Mouse (Mus musculus): ENCODE data around the gene Cib2. TPM values are rescaled to one million over a fixed set of nuclear protein-coding genes. Genes with fewer than 3 reads are reported as not detected.

Cib2 gene
- polyA plus RNA-seq, 1 experiment from 2014 or later: 19.2 TPM

DNA sequence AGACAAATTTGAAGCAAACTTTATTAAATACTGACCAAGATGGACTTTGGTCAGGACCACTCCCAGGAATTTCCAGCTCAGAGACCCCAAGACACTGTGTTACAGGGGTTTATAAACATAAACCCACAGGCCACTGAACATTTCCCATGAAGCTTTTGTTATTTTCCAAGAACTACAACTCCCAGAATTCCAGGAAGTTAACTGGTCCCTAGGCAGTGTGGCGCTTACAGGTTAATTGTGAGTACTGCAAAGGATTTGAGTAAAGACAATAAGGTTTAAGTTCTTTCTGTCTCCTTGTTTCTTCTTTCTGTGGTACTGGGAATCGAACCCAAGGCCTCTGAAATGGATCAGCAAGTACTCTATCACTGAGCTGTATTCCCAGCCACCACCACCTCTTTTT lies 8.7 kb upstream of the Cib2 start:
- Histone ChIP-seq H3K4me3 (replicated peaks; ENCODE audit: low read depth, low read length) (no peak overlapping the region), H3K9me3 (replicated peaks; ENCODE audit: low read length) (no peaks in the 10 kb centered on the region), H3K27me3 (ENCODE audit: insufficient read depth, low read length) (no peaks in the 10 kb centered on the region), H3K36me3 (ENCODE audit: insufficient read depth, low read length) (no peaks in the 10 kb centered on the region), H3K27ac (no peak overlapping the region), H3K4me1 (replicated peaks; ENCODE audit: insufficient read depth, low read length) (no peaks in the 10 kb centered on the region), H3K9ac (ENCODE audit: low read depth, low read length) (no peak overlapping the region), H3K4me2 (ENCODE audit: low read length) (no peak overlapping the region)
- peak; percentile 69 for DNase-seq (ENCODE audit: low spot score)
- no peak for ATAC-seq (replicated peaks; ENCODE audit: low FRiP score, low read depth)
- 45% methylated on average over 2 of the region's 2 CpGs for WGBS
- TF ChIP-seq CTCF (IDR thresholded peaks at IDR 0.05; ENCODE audit: low read depth): no peak

- TF ChIP-seq CTCF (IDR thresholded peaks at IDR 0.05; ENCODE audit: low read depth): no peak
- no peak overlapping the region for H3K4me2 ChIP-seq (ENCODE audit: low read length)
- H3K27ac ChIP-seq: no peak overlapping the region
- ATAC-seq (replicated peaks; ENCODE audit: low FRiP score, low read depth): no peak
- no peaks in the 10 kb centered on the region for H3K9me3 ChIP-seq (replicated peaks; ENCODE audit: low read length)
- 40% methylated on average over 4 of the region's 4 CpGs for WGBS
- H3K9ac ChIP-seq (ENCODE audit: low read depth, low read length): no peak overlapping the region
- no peaks in the 10 kb centered on the region for H3K4me1 ChIP-seq (replicated peaks; ENCODE audit: insufficient read depth, low read length)
- no peak overlapping the region for H3K4me3 ChIP-seq (replicated peaks; ENCODE audit: low read depth, low read length)
- H3K27me3 ChIP-seq (ENCODE audit: insufficient read depth, low read length): no peaks in the 10 kb centered on the region
- DNase-seq (ENCODE audit: low spot score): peak; percentile 12
- no peaks in the 10 kb centered on the region for H3K36me3 ChIP-seq (ENCODE audit: insufficient read depth, low read length)
These were observed 6.9 kb upstream of the Cib2 start for GRCm38 (mm10) chr9:54566958-54567357.

- no peak for ATAC-seq (replicated peaks; ENCODE audit: low FRiP score, low read depth)
- H3K9ac ChIP-seq (ENCODE audit: low read depth, low read length): no peak overlapping the region
- no peak overlapping the region for H3K27ac ChIP-seq
- 84% methylated on average over 8 of the region's 8 CpGs for WGBS
- TF ChIP-seq CTCF (IDR thresholded peaks at IDR 0.05; ENCODE audit: low read depth): no peak
- H3K36me3 ChIP-seq (ENCODE audit: insufficient read depth, low read length): no peaks in the 10 kb centered on the region
- H3K4me2 ChIP-seq (ENCODE audit: low read length): no peak overlapping the region
- H3K4me1 ChIP-seq (replicated peaks; ENCODE audit: insufficient read depth, low read length): 0 out of 2 replicates have a peak, but pooled peaks cover 6% of the 10 kb centered on the region
- H3K27me3 ChIP-seq (ENCODE audit: insufficient read depth, low read length): no peaks in the 10 kb centered on the region
- H3K4me3 ChIP-seq (replicated peaks; ENCODE audit: low read depth, low read length): no peak overlapping the region
- no peaks in the 10 kb centered on the region for H3K9me3 ChIP-seq (replicated peaks; ENCODE audit: low read length)
- no peak for DNase-seq (ENCODE audit: low spot score)
These were observed 998 bp upstream of the Cib2 start for GRCm38 (mm10) chr9:54560831-54561601.

- Histone ChIP-seq H3K27me3 (ENCODE audit: insufficient read depth, low read length) (no peaks in the 10 kb centered on the region), H3K9ac (ENCODE audit: low read depth, low read length) (no peak overlapping the region), H3K4me3 (replicated peaks; ENCODE audit: low read depth, low read length) (no peak overlapping the region), H3K4me1 (replicated peaks; ENCODE audit: insufficient read depth, low read length) (0 out of 2 replicates have a peak, but pooled peaks cover 6% of the 10 kb centered on the region), H3K36me3 (ENCODE audit: insufficient read depth, low read length) (no peaks in the 10 kb centered on the region), H3K9me3 (replicated peaks; ENCODE audit: low read length) (no peaks in the 10 kb centered on the region), H3K27ac (no peak overlapping the region), H3K4me2 (ENCODE audit: low read length) (no peak overlapping the region)
- ATAC-seq (replicated peaks; ENCODE audit: low FRiP score, low read depth): no peak
- WGBS: 62% methylated on average over 8 of the region's 8 CpGs
- peak; percentile 36 for DNase-seq (ENCODE audit: low spot score)
- peak; percentile 13; the same call in 1 of the 2 replicates for TF ChIP-seq CTCF (IDR thresholded peaks at IDR 0.05; ENCODE audit: low read depth)
These were observed 1.3 kb downstream of the Cib2 start for GRCm38 (mm10) chr9:54558731-54559130.

DNA sequence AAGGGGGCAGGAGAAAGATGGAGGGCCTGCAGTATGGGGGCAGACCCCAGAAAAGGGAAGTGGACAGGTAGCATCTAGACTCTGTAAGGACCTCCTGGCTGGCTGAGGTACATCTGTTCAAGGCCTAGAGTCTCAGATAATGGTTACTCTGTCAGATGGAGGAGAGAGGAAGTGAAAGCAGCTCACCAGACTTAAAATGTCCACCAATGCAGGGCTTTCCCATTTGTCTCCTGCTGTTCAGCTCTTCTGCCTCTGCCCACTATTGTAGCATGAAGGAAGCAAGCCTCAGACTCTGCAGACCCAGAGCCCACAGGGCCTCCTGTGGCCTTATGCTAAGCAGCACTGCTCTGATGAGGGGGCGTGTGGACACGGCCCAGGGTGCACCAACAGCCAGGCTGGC lies 5.0 kb downstream of the Cib2 start:
- ATAC-seq (replicated peaks; ENCODE audit: low FRiP score, low read depth) (no peak), DNase-seq (ENCODE audit: low spot score) (no peak)
- 73% methylated on average over 2 of the region's 2 CpGs for WGBS
- H3K4me2 ChIP-seq (ENCODE audit: low read length): no peak overlapping the region
- no peaks in the 10 kb centered on the region for H3K9me3 ChIP-seq (replicated peaks; ENCODE audit: low read length)
- H3K27me3 ChIP-seq (ENCODE audit: insufficient read depth, low read length): no peaks in the 10 kb centered on the region
- no peak overlapping the region for H3K27ac ChIP-seq
- no peak for TF ChIP-seq CTCF (IDR thresholded peaks at IDR 0.05; ENCODE audit: low read depth)
- H3K9ac ChIP-seq (ENCODE audit: low read depth, low read length): no peak overlapping the region
- H3K4me1 ChIP-seq (replicated peaks; ENCODE audit: insufficient read depth, low read length): 0 out of 2 replicates have a peak, but pooled peaks cover 6% of the 10 kb centered on the region
- no peaks in the 10 kb centered on the region for H3K36me3 ChIP-seq (ENCODE audit: insufficient read depth, low read length)
- H3K4me3 ChIP-seq (replicated peaks; ENCODE audit: low read depth, low read length): no peak overlapping the region

DNA sequence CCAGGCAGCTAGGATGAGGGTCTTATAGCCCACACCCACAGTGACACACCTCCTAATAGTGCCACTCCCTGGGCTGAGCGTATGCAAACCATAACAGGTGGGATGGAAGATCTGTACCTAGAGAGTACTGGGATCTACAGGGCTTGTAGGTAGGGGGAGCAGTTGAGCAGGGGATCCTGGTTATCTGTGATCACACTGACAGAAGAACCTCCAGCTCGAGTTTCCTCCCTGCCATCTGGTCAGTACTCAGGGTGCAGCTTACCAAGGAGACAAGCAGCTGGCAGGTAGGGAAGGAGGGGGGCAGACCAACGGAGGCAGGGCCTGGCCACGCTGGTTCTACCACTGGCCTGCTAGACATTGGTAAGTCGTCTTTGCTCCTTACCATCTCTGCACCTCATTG lies 7.6 kb downstream of the Cib2 start:
- Histone ChIP-seq H3K4me2 (ENCODE audit: low read length) (no peak overlapping the region), H3K9ac (ENCODE audit: low read depth, low read length) (no peak overlapping the region), H3K4me3 (replicated peaks; ENCODE audit: low read depth, low read length) (no peak overlapping the region), H3K4me1 (replicated peaks; ENCODE audit: insufficient read depth, low read length) (no peaks in the 10 kb centered on the region), H3K27me3 (ENCODE audit: insufficient read depth, low read length) (no peaks in the 10 kb centered on the region), H3K36me3 (ENCODE audit: insufficient read depth, low read length) (no peaks in the 10 kb centered on the region), H3K9me3 (replicated peaks; ENCODE audit: low read length) (no peaks in the 10 kb centered on the region), H3K27ac (no peak overlapping the region)
- ATAC-seq (replicated peaks; ENCODE audit: low FRiP score, low read depth): no peak
- TF ChIP-seq CTCF (IDR thresholded peaks at IDR 0.05; ENCODE audit: low read depth): peak; percentile 60
- WGBS: 17% methylated on average over 5 of the region's 5 CpGs
- peak; percentile 60 for DNase-seq (ENCODE audit: low spot score)

Data from kidney, postnatal 0 days (tissue).